Mouse (Mus musculus) induced T-regulatory cell, adult 2 months (primary cell): Measurements from ENCODE around the gene Tppp.
"Not testable (repeated sequence)": the region's sequence is repeated elsewhere in the genome, so short reads cannot be mapped to it uniquely, and the experiment has no call there.

Experiments
- DNase-seq: peaks from one replicate; pipeline ENCODE4 v3.0.0-alpha.2; 2012; ENCODE audit warnings: low read depth

The Tppp gene

GRCm38 (mm10) chr13:74008948-74009718 is at the start of gene Tppp:
Gene Tppp (plus strand): TSS chr13:74009407.
- peak; percentile 91 for DNase-seq

- DNase-seq: no peak
Observed at GRCm38 (mm10) chr13:73960117-73960652, 49.0 kb upstream of the Tppp start.

GRCm38 (mm10) chr13:73961177-73961576 is 48.0 kb upstream of the Tppp start:
- DNase-seq: no peak

GRCm38 (mm10) chr13:73963551-73963950 is 45.7 kb upstream of the Tppp start, which contains the start of gene Zdhhc11:
Gene Zdhhc11 (plus strand): TSS chr13:73963851.
- DNase-seq: no peak

- DNase-seq: peak; percentile 59
Observed at GRCm38 (mm10) chr13:73970545-73971448, 38.4 kb upstream of the Tppp start.

GRCm38 (mm10) chr13:73974523-73974922 is 34.7 kb upstream of the Tppp start:
- DNase-seq: no peak

- no peak for DNase-seq
Observed at GRCm38 (mm10) chr13:73976935-73977334, 32.3 kb upstream of the Tppp start.

- no peak for DNase-seq
Observed at GRCm38 (mm10) chr13:73990325-73990724, 18.9 kb upstream of the Tppp start.

GRCm38 (mm10) chr13:73990761-73991160 is 18.4 kb upstream of the Tppp start:
- DNase-seq: no peak

- no peak for DNase-seq
Observed at GRCm38 (mm10) chr13:73991267-73991666, 17.9 kb upstream of the Tppp start.

GRCm38 (mm10) chr13:73996456-73996855 is 12.8 kb upstream of the Tppp start:
- DNase-seq: no peak

GRCm38 (mm10) chr13:74000519-74000918 is 8.7 kb upstream of the Tppp start:
- no peak for DNase-seq

- no peak for DNase-seq
Observed at GRCm38 (mm10) chr13:74000961-74001360, 8.2 kb upstream of the Tppp start.

- no peak for DNase-seq
Observed at GRCm38 (mm10) chr13:74001492-74001891, 7.7 kb upstream of the Tppp start.

GRCm38 (mm10) chr13:74006881-74007280 is 2.3 kb upstream of the Tppp start:
- DNase-seq: not testable (repeated sequence)

GRCm38 (mm10) chr13:74008216-74008615 is 991 bp upstream of the Tppp start:
- not testable (repeated sequence) for DNase-seq

GRCm38 (mm10) chr13:74009791-74010614 is 796 bp downstream of the Tppp start:
- peak; percentile 57 for DNase-seq

- DNase-seq: no peak
Observed at GRCm38 (mm10) chr13:74010678-74011077, 1.5 kb downstream of the Tppp start.

- DNase-seq: no peak
Observed at GRCm38 (mm10) chr13:74015908-74016307, 6.7 kb downstream of the Tppp start.

GRCm38 (mm10) chr13:74017426-74017825 is 8.2 kb downstream of the Tppp start:
- DNase-seq: no peak

- not testable (repeated sequence) for DNase-seq
Observed at GRCm38 (mm10) chr13:74019006-74019405, 9.8 kb downstream of the Tppp start.
